Mouse (Mus musculus) embryo, embryonic 10 days (tissue): ENCODE measurements around the gene H2-M2.
"Not testable (repeated sequence)": the region's sequence is repeated elsewhere in the genome, so short reads cannot be mapped to it uniquely, and the experiment has no call there.

Source experiments
- DNase-seq: peaks from one replicate; pipeline ENCODE4 v3.0.0-alpha.2; 2015; ENCODE audit warnings: low spot score

Gene H2-M2

GRCm38 (mm10) chr17:37483452-37483851, at the start of gene H2-M2:
Gene H2-M2, minus strand, starts transcription at chr17:37483552.
- DNase-seq, result no peak

DNA sequence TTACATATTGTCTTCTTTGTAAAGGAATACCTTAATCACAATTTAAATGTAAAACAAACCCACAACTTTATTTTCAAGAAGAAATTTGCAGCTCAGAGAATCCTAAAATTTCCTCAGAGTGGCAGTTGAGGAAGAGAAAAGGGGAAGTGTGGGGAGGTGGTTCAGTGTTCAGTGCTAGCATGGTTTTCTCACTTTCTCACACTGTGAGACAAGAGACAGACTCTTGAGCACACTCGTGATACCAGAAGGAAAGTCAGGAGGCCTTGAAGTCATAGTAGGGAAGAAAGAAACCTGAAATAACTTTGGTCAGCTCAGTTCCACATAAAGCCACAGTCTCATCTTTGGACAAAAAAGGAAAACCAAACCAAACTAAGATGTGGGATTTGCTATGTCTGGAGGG, 42.1 kb upstream of the H2-M2 start:
- DNase-seq, result not testable (repeated sequence)

DNA sequence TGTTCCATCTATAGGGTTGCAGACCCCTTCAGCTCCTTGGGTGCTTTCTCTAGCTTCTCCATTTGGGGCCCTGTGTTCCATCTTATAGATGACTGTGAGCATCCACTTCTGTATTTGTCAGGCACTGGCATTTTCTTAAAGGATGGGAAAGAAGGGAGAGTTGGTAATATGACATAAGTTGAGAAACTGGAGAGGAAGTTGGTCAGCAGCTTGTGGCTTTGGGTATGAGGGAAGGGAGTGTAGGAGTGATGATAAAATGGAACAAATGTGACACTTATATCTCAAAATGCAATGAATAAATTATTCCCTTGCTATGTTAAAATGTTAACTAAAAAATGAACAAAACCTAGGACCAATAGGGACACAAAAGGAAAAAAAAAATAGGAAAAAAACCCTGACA, 41.3 kb upstream of the H2-M2 start:
- DNase-seq, result not testable (repeated sequence)

GRCm38 (mm10) chr17:37507730-37508129, 24.4 kb upstream of the H2-M2 start, which contains the start of gene Olfr111:
Gene Olfr111, plus strand, starts transcription at chr17:37508030.
- DNase-seq, result no peak

GRCm38 (mm10) chr17:37491930-37492518, 8.7 kb upstream of the H2-M2 start, which contains the start of gene Olfr110:
Gene Olfr110, plus strand, starts transcription at chr17:37492468.
- DNase-seq, result no peak

DNA sequence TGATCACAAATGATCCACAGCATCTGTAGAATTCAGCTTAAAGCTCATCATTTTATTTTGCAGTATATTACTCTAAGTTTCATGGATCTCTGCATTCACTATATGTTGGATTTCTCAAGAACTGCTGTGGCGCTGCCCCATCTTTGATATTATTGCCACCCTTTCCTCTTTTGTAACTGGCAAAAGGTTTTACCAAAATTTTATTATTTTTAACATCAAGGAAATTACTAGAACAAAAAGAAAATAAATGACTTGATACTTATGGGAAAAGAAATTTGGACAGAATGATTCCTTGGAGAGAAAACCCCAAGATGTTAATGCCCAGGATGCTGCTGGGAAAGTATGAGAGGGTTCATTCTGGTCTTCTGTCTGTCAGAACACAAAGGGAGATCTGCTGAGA, 24.7 kb downstream of the H2-M2 start, which contains the start of gene Olfr109:
TSS of gene Olfr109 (plus strand) at position 301 of the 400 bp plus-strand sequence.
- no peak for DNase-seq

GRCm38 (mm10) chr17:37445180-37445579, 38.2 kb downstream of the H2-M2 start, which contains the start of gene Olfr108:
Gene Olfr108, plus strand, starts transcription at chr17:37445480.
- no peak for DNase-seq
